8 mouse cellular contexts compared by ENCODE assay signal in the genomic region with DNA sequence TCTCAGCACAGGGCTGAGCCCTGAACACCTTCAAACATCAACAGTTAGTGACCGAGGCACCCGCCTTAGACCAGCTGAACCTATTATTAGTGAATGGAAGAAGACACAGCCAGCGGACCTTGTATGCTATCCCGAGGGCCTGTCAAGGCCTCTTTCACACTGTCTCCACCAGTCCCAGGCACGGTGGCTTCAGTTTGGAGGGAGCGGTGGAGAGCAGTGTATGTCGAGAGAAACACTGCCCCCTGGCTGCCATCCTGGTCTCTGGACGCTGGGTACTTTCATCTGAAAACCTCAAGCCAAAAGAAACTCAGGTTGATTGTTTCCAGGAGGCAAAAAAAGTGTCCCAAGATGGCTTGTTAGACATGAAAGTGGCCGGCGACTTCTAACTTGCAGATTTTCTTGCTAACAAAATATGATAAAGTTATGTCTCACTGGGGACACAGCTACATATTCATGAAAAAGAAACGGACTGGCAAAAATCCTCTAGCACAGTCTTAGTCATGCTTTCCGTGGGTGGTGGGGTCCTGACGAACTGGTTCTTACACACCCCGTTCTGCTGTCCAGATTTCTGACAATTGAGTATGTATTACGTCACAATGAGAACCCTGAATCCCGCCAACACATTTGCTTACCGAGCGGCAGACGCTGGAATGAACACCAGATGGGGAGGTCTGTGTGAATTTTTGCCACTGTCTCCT. TPM values are rescaled to one million over a fixed set of nuclear protein-coding genes. Genes with fewer than 3 reads are reported as not detected.
DNase-seq lines count a peak whose midpoint lies in the region; ATAC-seq lines count a peak whose summit lies in the region.

No protein-coding gene starts in this region.

- peak; percentile 79 to 80 for DNase-seq in B cell, adult 2 months
- peak; percentile 73 for DNase-seq in NIH3T3 (ENCODE audit: low read depth)
- peak; percentile 86 to 90 for DNase-seq in cerebellum, postnatal 10 days
- DNase-seq in layer of hippocampus, adult 11-12 months (ENCODE audit: low spot score): peak; percentile 74
- peak; percentile 83 for DNase-seq in lung, postnatal 10 days
- peak; percentile 45 to 85 for DNase-seq in spleen, postnatal 10 days (ENCODE audit: low spot score in 2 of 2)
- DNase-seq in Muller cell, postnatal 12 days (ENCODE audit: inconsistent ontology term): no peak

- ATAC-seq in granulocyte monocyte progenitor cell, adult 5-6 weeks (replicated peaks; ENCODE audit: poor library complexity, severe bottlenecking): peak; percentile 42

RNA-seq across cellular contexts. Expression of gene Igfbp7, which starts 57.2 kb away (rescaled TPM):
- 4.6 TPM in 1 of 2 replicates, not detected in the other for total RNA-seq in granulocyte monocyte progenitor cell, adult 5-6 weeks (2014; fragmentation: Nextera tagmentation)
- 1.4 TPM in 1 of 2 replicates, not detected in the other for total RNA-seq in granulocyte monocyte progenitor cell, adult 5-6 weeks (2017)
